Mouse (Mus musculus) CH12.LX (cell line): ENCODE data around the gene Nkapd1. TPM values are rescaled to one million over a fixed set of nuclear protein-coding genes. Genes with fewer than 3 reads are reported as not detected.

ENCODE experiments used
- DNase-seq: peaks from one replicate; pipeline ENCODE4 v3.0.0-alpha.2; 2013; ENCODE audit errors: extremely low read depth
- H3K27ac ChIP-seq: 2 replicates; pipeline ENCODE4 v1.5.1; 2012; ENCODE audit warnings: low read depth, mild to moderate bottlenecking, control low read depth, moderate library complexity; ENCODE audit not compliant: insufficient read depth
- H3K27me3 ChIP-seq: replicated peaks from 2 replicates; pipeline ENCODE3; 2012; ENCODE audit warnings: inconsistent platforms
- H3K36me3 ChIP-seq, 2 experiments: replicated peaks in 1 of 2; 2 replicates each; pipeline versions ENCODE3 to v1.6.1; 2012; ENCODE audit warnings: inconsistent platforms in 1 of 2, low read length in 1 of 2, mild to moderate bottlenecking in 1 of 2, mixed read lengths in 1 of 2, moderate library complexity in 1 of 2; ENCODE audit not compliant: control insufficient read depth in 1 of 2, insufficient read depth in 1 of 2
- H3K4me1 ChIP-seq, 2 experiments: 2 replicates each; pipeline ENCODE4 v1.6.1; 2012; ENCODE audit warnings: inconsistent platforms in 1 of 2, moderate library complexity in 1 of 2; ENCODE audit not compliant: insufficient read depth in 2 of 2, control insufficient read depth in 1 of 2
- H3K4me2 ChIP-seq: 2 replicates; pipeline ENCODE4 v1.6.1; 2012; ENCODE audit warnings: low read depth, mild to moderate bottlenecking, control low read depth; ENCODE audit not compliant: poor library complexity, insufficient read depth, severe bottlenecking
- H3K4me3 ChIP-seq, 3 experiments: fragments of 150-350 bp in 1 of 3; sonication (generic) in 1 of 3; replicated peaks in 1 of 3; 2 replicates each; pipeline versions ENCODE3 to v1.5.1; 2011 to 2012; ENCODE audit warnings: low read depth in 2 of 3, low read length in 2 of 3, mild to moderate bottlenecking in 2 of 3, moderate library complexity in 2 of 3, control low read depth in 1 of 3, improper control_type of control experiment in 1 of 3, inconsistent platforms in 1 of 3, mixed read lengths in 1 of 3; ENCODE audit not compliant: poor library complexity in 1 of 3
- H3K79me2 ChIP-seq: replicated peaks from 2 replicates; pipeline ENCODE4 v1.6.1; 2012; ENCODE audit warnings: mild to moderate bottlenecking, moderate library complexity; ENCODE audit not compliant: control insufficient read depth, poor library complexity, insufficient read depth, severe bottlenecking; ENCODE audit errors: extremely low read depth
- H3K9ac ChIP-seq: 2 replicates; pipeline ENCODE4 v1.6.1; 2012; ENCODE audit warnings: low read depth, mild to moderate bottlenecking, control low read depth, moderate library complexity; ENCODE audit not compliant: insufficient read depth
- H3K9me3 ChIP-seq: replicated peaks from 2 replicates; pipeline ENCODE3; 2012; ENCODE audit warnings: low read length, inconsistent platforms, mixed read lengths
- BHLHE40 ChIP-seq: IDR thresholded peaks from 2 replicates; pipeline ENCODE4 v1.6.1; 2011; ENCODE audit warnings: mild to moderate bottlenecking, low read depth, low read length, improper control_type of control experiment
- CHD1 ChIP-seq: IDR thresholded peaks from 2 replicates; pipeline ENCODE4 v1.6.1; 2012; ENCODE audit warnings: low read depth, low read length, improper control_type of control experiment, inconsistent platforms
- CHD2 ChIP-seq: IDR thresholded peaks from 2 replicates; pipeline ENCODE4 v1.6.1; 2011; ENCODE audit warnings: low read length, improper control_type of control experiment
- CTCF ChIP-seq, 2 experiments: IDR thresholded peaks in 1 of 2; conservative IDR thresholded peaks in 1 of 2; 2 replicates each; pipeline ENCODE4 v1.5.1; 2011 to 2012; ENCODE audit warnings: low read depth in 2 of 2, low read length in 2 of 2, improper control_type of control experiment in 1 of 2, inconsistent platforms in 1 of 2, mild to moderate bottlenecking in 1 of 2, moderate library complexity in 1 of 2
- E2F4 ChIP-seq: IDR thresholded peaks from 2 replicates; pipeline ENCODE4 v1.6.1; 2011; ENCODE audit warnings: low read depth, low read length, improper control_type of control experiment; ENCODE audit not compliant: insufficient replicate concordance
- ELF1 ChIP-seq: IDR thresholded peaks from 2 replicates; pipeline ENCODE4 v1.6.1; 2014; ENCODE audit warnings: low read depth, mild to moderate bottlenecking, inconsistent platforms, low read length, improper control_type of control experiment
- ETS1 ChIP-seq: conservative IDR thresholded peaks from 2 replicates; pipeline ENCODE4 v1.6.1; 2012; ENCODE audit warnings: low read depth, mild to moderate bottlenecking, inconsistent platforms, low read length, improper control_type of control experiment, moderate library complexity
- HCFC1 ChIP-seq: IDR thresholded peaks from 2 replicates; pipeline ENCODE4 v1.6.1; 2012; ENCODE audit warnings: low read depth, mild to moderate bottlenecking, inconsistent platforms, low read length, improper control_type of control experiment
- IRF4 ChIP-seq: IDR thresholded peaks from 2 replicates; pipeline ENCODE4 v1.6.1; 2014; ENCODE audit warnings: low read depth, mild to moderate bottlenecking, inconsistent platforms, low read length, improper control_type of control experiment
- JUN ChIP-seq: IDR thresholded peaks from 2 replicates; pipeline ENCODE4 v1.6.1; 2011; ENCODE audit warnings: low read depth, mild to moderate bottlenecking, low read length, improper control_type of control experiment, moderate library complexity; ENCODE audit not compliant: insufficient read depth
- KAT2A ChIP-seq: IDR thresholded peaks from 2 replicates; pipeline ENCODE4 v1.6.1; 2012; ENCODE audit warnings: low read length, improper control_type of control experiment, inconsistent platforms; ENCODE audit not compliant: insufficient replicate concordance
- MAFK ChIP-seq: IDR thresholded peaks from 2 replicates; pipeline ENCODE4 v1.6.1; 2011; ENCODE audit warnings: low read length, improper control_type of control experiment; ENCODE audit not compliant: insufficient replicate concordance
- MAX ChIP-seq: IDR thresholded peaks from 2 replicates; pipeline ENCODE4 v1.6.1; 2011; ENCODE audit warnings: low read length, improper control_type of control experiment
- MEF2A ChIP-seq: IDR thresholded peaks from 2 replicates; pipeline ENCODE4 v1.6.1; 2014; ENCODE audit warnings: low read depth, mild to moderate bottlenecking, inconsistent platforms, low read length, improper control_type of control experiment, borderline replicate concordance
- MXI1 ChIP-seq: IDR thresholded peaks from 2 replicates; pipeline ENCODE4 v1.6.1; 2011; ENCODE audit warnings: mild to moderate bottlenecking, low read depth, low read length, improper control_type of control experiment
- MYC ChIP-seq: IDR thresholded peaks from 2 replicates; pipeline ENCODE4 v1.6.1; 2011; ENCODE audit warnings: low read depth, mild to moderate bottlenecking, improper control_type of control experiment, low read length
- NELFE ChIP-seq: IDR thresholded peaks from 2 replicates; pipeline ENCODE4 v1.6.1; 2011; ENCODE audit warnings: low read depth, low read length, improper control_type of control experiment
- NRF1 ChIP-seq: IDR thresholded peaks from 2 replicates; pipeline ENCODE4 v1.6.1; 2014; ENCODE audit warnings: low read depth, mild to moderate bottlenecking, inconsistent platforms, low read length, improper control_type of control experiment, moderate library complexity
- PAX5 ChIP-seq: IDR thresholded peaks from 2 replicates; pipeline ENCODE4 v1.6.1; 2012; ENCODE audit warnings: low read length, inconsistent platforms, mixed read lengths
- POLR2A ChIP-seq: IDR thresholded peaks from 2 replicates; pipeline ENCODE4 v1.6.1; 2011; ENCODE audit warnings: low read depth, mild to moderate bottlenecking, improper control_type of control experiment, low read length
- RCOR1 ChIP-seq: conservative IDR thresholded peaks from 2 replicates; pipeline ENCODE4 v1.6.1; 2012; ENCODE audit warnings: low read depth, mild to moderate bottlenecking, inconsistent platforms, low read length, improper control_type of control experiment
- SIN3A ChIP-seq: IDR thresholded peaks from 2 replicates; pipeline ENCODE4 v1.6.1; 2012; ENCODE audit warnings: low read length, improper control_type of control experiment, inconsistent platforms
- TBP ChIP-seq: conservative IDR thresholded peaks from 2 replicates; pipeline ENCODE4 v1.6.1; 2011; ENCODE audit warnings: low read depth, low read length, improper control_type of control experiment
- TCF12 ChIP-seq: IDR thresholded peaks from 2 replicates; pipeline ENCODE4 v1.6.1; 2014; ENCODE audit warnings: low read depth, mild to moderate bottlenecking, inconsistent platforms, low read length, improper control_type of control experiment
- UBTF ChIP-seq: IDR thresholded peaks from 2 replicates; pipeline ENCODE4 v1.6.1; 2012; ENCODE audit warnings: low read depth, mild to moderate bottlenecking, inconsistent platforms, low read length, improper control_type of control experiment, moderate library complexity
- USF2 ChIP-seq: conservative IDR thresholded peaks from 2 replicates; pipeline ENCODE4 v1.6.1; 2011; ENCODE audit warnings: low read depth, low read length, improper control_type of control experiment
- ZC3H11A ChIP-seq: IDR thresholded peaks from 2 replicates; pipeline ENCODE4 v1.6.1; 2012; ENCODE audit warnings: low read depth, mild to moderate bottlenecking, inconsistent platforms, low read length, improper control_type of control experiment
- ZKSCAN1 ChIP-seq: IDR thresholded peaks from 2 replicates; pipeline ENCODE4 v1.6.1; 2012; ENCODE audit warnings: low read depth, inconsistent platforms, low read length, improper control_type of control experiment, borderline replicate concordance
- ZMIZ1 ChIP-seq: IDR thresholded peaks from 2 replicates; pipeline ENCODE4 v1.6.1; 2012; ENCODE audit warnings: low read depth, mild to moderate bottlenecking, inconsistent platforms, low read length, improper control_type of control experiment
- ZNF384 ChIP-seq: IDR thresholded peaks from 2 replicates; pipeline ENCODE4 v1.6.1; 2012; ENCODE audit warnings: low read depth, low read length, improper control_type of control experiment, inconsistent platforms
- dilution Hi-C: fragments of 300-500 bp; cut with MboI; formaldehyde crosslinking; loops from 2 replicates; pipeline ENCODE4 v1.14.3; 2020; ENCODE audit warnings: low sequenced_read_pairs; ENCODE audit not compliant: extremely low pct_unique_long_range_greater_than_20kb, extremely low pct_ligation_motif_present
- in situ Hi-C: fragments of 300-500 bp; cut with MboI; formaldehyde crosslinking; loops from 3 replicates; pipeline ENCODE4 v1.14.3; 2019; ENCODE audit warnings: low sequenced_read_pairs, low pct_ligation_motif_present, low pct_unique_long_range_greater_than_20kb, mixed read lengths
- polyA plus RNA-seq: library from polyadenylated mRNA; unstranded; fragments of >175 nt; gene quantifications from 2 replicates; pipeline ENCODE4 v1.2.1, GENCODE M21; 2012; ENCODE audit warnings: low read depth; ENCODE audit not compliant: insufficient read length
- total RNA-seq, 2 experiments: library from RNA; depleted of rRNA; stranded (reverse); fragments of 300-350 nt in 1 of 2; fragments of >200 nt in 1 of 2; gene quantifications; 2 replicates each; pipeline ENCODE4 v1.2.3; 2012 to 2014

Gene Nkapd1
- total and polyA plus RNA-seq, 3 experiments: 10.0 to 36.7 (median 13.5) TPM

DNA sequence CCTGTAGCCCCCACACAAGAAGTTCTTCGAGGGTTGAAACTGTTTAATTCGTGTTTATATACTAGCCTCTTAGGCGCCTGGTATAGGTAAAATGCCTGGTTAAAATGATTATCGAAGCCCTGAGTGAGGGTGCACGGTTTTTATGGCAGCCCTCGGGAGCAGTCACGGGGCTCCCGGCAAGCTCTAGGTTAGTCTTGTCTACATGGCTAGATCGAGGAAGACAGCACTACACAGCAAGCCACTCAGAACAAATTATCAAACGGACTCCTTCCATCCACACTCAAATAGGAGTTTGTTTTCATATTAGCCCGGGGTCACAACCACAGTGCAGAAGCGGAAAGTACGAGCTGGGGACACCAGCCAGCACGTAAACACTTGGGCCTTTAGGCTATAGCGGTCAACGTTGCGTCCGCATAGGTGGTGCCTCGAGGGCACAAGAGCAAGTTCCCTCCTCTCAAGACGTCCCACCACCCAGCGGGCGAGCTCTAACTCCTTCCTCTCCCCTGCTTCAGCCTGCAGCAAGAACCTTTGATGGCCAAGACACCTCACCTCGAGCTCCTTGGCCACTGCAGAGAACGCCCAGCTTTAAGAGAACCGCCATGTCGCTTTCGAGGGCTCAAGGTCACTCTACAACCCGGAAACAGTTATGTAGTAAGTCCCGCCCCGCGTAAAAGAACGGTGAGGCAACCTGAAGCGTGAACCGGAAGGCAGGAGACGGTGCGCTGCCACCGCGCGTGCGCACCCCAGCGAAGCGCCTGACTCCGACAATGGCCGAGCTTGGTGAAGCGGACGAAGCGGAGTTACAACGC, 13.9 kb downstream of the Nkapd1 start, which contains the start of the genes Sdhd and Timm8b:
Gene Sdhd, minus strand, starts transcription at position 624 of the 809 bp plus-strand sequence.
Gene Timm8b, plus strand, starts transcription at position 722 of the 809 bp plus-strand sequence.
- Histone ChIP-seq H3K79me2 (peaks cover 47% of the 10 kb centered on the region), H3K4me2 (peak within 1 kb of the TSS; percentile 89), H3K36me3 (peaks cover 27 to 49% of the 10 kb centered on the region in 2 experiments), H3K4me1 (peaks cover 5 to 34% of the 10 kb centered on the region in 2 experiments; a peak in 3 of 4 replicates), H3K9ac (peak within 1 kb of the TSS; percentile 92), H3K4me3 (peak within 1 kb of the TSS; percentile 80 to 98 (median 84)), H3K27ac (peak within 1 kb of the TSS; percentile 62), H3K9me3 (no peaks in the 10 kb centered on the region), H3K27me3 (no peaks in the 10 kb centered on the region)
- in situ Hi-C loops (loop anchor here (10.0 kb wide), 1 partner anchor 149 kb away; no protein-coding TSS in a partner anchor), dilution Hi-C loops (no loop called here)
- DNase-seq: peak; percentile 96
- TF ChIP-seq HCFC1 (peak; percentile 90), CHD2 (peak; percentile 88), KAT2A (peak; percentile 86; the same call in 1 of the 2 replicates), ZC3H11A (no peak), ZKSCAN1 (no peak), MAX (peak; percentile 73), TBP (peak; percentile 91), USF2 (no peak), UBTF (no peak), MXI1 (peak; percentile 81), NRF1 (peak; percentile 98), TCF12 (peak; percentile 94), CHD1 (0 out of 2 replicates have a peak, but pooled peaks have one; percentile 67), RCOR1 (no peak; the same call in 1 of the 2 replicates), JUN (no peak), NELFE (peak; percentile 94), SIN3A (peak; percentile 90), ETS1 (0 out of 2 replicates have a peak, but pooled peaks have one; percentile 26), MEF2A (peak; percentile 16; the same call in 1 of the 2 replicates), ELF1 (peak; percentile 93), E2F4 (peak; percentile 55; the same call in 1 of the 2 replicates), MAFK (no peak), PAX5 (no peak), POLR2A (peak; percentile 96), ZMIZ1 (peak; percentile 87), MYC (peak; percentile 68; the same call in 1 of the 2 replicates), CTCF (conservative IDR thresholded peaks at IDR 0.05 in 1 of 2, IDR thresholded peaks at IDR 0.05 in 1 of 2; ENCODE audit: low read depth in 2 of 2, low read length in 2 of 2) (no peak), ZNF384 (no peak), BHLHE40 (peak; percentile 70), IRF4 (peak; percentile 38; the same call in 1 of the 2 replicates)
